Mouse (Mus musculus) lung, postnatal 25 days (tissue): Measurements from ENCODE around the gene Bicd1.
A peak's percentile ranks its signal among the peaks of the same experiment; 100 is the strongest.
"Not testable (repeated sequence)": the region's sequence is repeated elsewhere in the genome, so short reads cannot be mapped to it uniquely, and the experiment has no call there.

ENCODE experiments used
- DNase-seq: peaks from one replicate; pipeline ENCODE4 v3.0.0; 2022; ENCODE audit warnings: low spot score

Bicd1 gene

DNA sequence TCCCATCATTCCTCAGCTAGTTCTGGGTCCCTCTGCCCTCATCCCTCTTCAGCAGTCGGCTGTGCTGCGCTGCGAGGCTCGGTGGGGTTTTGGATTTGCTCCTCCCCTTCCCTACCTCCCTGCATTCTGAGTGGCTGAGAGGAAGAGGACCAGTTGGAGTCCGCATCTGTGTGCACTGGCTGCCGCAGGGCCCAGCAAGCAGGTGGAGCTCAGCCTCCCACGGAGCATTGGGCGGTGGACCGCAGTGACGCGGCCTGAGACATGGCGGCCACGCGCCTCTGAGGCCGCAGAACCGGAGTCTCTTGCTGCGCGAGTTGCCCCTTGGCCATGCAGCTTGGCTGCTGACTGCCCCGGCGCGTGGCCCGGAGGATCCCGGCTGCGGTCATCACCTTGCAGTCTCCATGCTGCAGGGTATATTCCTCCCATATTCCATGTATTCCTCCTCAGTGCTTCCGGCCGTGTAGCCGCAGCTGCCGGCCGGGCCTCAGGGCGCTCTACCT lies at the start of gene Bicd1:
Gene Bicd1 (plus strand): TSS at position 54 of the 500 bp plus-strand sequence.
- DNase-seq, result peak; percentile 56

DNA sequence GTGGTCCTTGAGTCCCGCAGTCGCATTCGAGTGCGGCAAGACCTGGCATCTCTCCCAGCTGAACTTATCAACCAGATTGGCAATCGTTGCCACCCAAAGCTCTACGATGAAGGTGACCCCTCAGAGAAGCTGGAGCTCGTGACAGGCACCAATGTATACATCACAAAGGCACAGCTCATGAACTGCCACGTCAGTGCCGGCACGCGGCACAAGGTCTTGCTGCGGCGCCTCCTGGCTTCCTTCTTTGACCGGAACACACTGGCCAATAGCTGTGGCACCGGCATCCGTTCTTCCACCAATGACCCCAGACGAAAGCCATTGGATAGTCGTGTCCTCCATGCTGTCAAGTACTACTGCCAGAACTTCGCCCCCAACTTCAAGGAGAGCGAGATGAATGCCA lies 46.2 kb upstream of the Bicd1 start:
- not testable (repeated sequence) for DNase-seq

DNA sequence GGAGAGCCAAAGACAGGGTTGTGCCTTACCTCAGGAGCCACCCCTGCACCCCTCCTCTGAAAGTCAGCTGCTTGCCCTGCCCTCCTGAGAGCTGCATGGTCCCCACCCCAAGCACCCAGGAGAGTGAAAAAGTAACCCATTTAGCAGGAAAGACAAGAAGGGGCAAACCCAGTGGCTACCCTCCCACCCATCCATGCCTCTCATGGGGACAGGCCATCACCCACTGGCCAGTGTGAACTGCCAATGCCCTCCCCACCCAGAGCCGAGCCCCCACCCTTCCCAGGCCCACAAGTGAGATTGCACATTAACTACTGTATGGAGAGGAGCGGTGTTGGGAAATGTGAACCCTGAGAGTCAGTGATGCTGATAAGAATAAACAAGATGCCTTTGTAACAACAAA lies 42.7 kb upstream of the Bicd1 start:
- not testable (repeated sequence) for DNase-seq

DNA sequence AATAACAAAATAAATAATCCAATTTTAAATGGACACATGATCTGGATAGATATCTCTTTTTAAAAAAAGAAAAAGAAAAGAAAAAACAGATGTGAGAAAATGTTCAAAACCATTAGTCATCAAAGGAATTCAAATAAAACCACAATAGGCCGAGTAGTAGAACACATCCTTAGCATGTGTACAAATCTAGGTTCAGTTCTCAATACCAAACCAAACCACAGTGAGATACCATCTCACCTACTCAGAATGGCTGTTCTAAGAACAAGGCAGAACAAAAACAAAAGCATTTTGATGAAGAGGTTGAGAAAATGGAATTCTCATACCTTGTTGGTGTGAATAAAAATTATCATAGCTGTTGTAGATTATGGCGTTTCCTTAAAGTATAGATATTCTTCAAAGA lies 42.3 kb upstream of the Bicd1 start:
- DNase-seq, result no peak

DNA sequence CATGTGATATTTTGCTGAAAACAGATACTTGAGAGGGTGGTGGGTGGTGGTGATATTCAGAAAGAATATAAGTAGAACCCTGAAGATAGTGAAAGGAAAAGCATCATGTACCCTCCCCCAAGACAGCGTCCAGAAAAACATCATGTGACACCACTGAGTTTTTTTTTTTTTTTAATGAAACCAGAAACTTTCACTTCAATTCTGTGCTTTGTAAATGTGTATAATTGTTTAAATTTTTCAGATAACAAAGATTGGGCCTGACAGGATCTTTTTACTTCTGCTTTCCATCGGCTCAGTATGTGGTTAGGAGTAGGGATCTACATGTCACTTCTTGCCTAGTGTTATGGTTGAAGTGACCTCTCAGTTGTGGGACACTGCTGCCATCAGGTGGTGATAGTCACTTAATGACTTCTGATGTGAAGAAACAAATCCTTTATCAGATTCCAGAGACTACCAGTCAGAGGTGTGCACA lies 33.7 kb upstream of the Bicd1 start:
- peak; percentile 89 for DNase-seq

DNA sequence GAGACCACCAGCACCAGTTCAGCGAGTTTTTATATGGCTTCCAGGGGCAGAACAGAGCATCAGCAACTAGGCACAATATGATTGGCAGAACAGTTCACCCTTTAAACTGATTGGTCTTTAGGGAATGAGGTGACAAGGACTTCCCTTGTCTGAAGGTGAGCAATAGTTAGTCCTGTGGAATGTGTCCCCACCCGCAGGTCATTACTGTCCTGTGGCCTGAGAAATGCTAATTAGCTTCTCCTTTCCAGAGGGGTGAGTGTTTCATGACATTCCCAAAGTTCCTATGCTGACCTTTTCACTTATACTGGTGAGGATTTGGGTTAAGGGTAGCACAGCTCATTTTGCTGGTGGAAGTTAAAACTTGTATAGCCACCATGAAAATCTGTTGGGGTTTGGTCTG lies 25.2 kb upstream of the Bicd1 start:
- no peak for DNase-seq

DNA sequence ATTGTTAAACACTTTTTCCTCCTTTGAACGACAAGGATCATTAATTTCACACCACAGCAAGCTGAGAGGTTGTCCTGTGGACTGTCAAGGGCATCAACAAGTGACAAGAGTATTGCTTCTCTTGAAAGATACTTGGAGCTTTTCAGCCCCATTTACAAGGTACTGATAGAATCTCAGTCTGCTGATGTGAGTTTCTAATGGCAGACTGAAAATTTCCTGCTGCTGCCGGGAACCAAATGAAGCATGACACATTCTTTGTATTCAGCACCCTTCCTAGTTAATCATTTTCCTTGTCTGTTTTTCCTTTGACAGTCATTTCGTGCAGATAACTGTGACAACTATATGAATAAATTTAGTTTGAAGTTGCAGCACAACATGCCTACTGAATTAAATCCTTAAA lies 22.3 kb upstream of the Bicd1 start:
- no peak for DNase-seq

DNA sequence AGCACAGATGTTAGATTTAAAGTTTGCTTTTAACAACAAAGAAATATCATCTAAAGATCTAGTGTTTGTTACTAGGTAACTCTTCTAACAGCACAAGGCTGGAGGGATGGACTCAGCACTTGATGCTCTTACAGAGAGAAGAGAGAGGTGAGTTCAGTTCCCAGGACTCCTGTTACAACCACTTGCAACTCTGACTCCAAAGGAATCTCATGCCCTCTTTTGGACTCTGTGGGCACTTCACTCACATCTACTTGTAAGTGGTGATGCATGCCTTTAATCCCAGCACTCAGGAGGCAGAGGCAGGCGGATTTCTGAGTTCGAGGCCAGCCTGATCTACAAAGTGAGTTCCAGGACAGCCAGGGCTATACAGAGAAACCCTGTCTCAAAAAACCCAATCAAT lies 19.1 kb upstream of the Bicd1 start:
- not testable (repeated sequence) for DNase-seq

DNA sequence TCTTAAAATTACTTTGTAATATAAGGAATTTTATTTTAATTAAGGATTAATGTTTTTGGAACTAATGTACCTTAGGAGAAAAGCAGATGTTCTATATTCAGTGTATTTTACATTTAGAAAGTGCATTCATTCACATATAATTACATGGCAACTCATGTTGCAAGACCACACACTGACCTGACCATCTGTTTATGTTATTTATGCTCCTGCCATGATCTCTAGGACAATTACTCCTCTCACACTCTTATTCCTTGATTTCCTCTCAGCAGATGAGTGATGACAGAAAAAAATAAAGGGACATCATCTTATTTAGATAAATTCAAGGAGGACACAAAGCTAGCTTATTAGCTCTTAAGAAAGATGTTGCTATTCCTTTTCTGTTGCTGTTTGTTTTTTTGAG lies 9.3 kb upstream of the Bicd1 start:
- DNase-seq, result no peak

DNA sequence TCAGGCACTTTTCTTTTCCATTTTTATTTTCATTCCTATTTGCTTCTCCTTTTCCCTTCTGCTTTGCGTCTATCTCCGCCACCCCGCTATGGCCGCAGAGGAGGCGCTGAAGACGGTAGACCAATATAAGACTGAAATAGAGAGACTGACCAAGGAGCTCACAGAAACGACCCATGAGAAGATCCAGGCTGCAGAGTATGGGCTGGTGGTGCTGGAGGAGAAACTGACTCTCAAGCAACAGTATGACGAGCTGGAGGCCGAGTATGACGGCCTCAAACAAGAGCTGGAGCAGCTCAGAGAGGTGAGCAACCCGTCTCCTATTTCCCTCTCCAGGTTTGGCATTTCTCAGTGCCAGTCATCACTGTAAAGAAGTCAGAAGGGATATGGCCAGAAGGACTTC lies 655 bp downstream of the Bicd1 start:
- DNase-seq, result no peak

DNA sequence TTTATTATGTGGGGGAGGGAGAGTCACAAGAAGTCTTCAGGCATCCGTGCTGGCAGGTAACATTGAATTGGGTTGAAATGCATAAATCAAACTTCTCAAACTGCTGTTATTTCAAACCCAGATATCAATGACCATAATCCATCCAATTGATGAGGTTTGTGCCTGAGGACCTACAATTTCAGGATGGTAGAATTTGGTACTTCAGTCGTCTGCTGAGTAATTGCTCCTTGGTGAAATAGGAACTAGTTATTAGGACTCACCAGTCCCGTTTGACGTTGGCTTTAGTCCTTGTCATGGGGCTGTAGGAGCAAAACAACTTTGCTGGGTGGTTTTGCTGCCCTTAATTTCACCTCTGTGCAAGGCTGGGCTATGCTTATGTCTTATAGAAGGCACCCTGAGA lies 1.2 kb downstream of the Bicd1 start:
- DNase-seq, result no peak

DNA sequence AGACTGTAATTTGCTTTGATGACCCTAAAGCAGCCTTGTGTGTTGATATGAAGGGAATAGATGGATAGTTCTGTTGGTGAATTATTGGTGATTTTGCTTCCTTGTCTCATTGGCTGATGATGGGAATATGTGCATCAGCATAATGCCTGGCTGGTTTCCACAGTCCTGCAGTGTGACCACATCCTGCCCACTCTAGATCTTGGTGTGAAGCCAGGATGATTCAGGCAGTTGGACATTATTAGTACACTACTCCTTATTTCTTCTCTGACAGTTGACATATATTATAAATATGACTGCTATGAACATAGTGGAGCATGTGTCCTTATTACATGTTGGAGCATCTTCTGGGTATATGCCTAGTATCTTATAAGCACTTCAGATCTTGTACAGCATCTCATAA lies 4.6 kb downstream of the Bicd1 start:
- DNase-seq, result no peak

DNA sequence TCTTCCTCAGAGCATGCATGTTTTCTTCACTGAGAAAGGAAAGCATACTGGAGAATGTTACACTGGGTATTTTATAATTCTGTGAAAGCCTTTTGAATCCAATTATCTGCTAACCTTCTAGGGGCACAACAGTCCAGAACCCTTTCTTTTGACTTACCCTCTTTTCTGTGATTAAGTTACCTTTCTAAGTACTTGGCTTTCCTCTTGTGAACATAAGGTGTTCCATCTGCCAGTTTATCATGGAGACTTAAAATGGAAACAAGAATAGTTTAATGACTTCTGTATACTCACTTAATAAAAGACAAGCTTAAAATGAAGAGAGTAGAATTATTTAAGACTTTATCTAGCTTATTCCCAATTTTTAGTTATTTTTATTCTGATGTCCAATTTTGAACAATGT lies 16.1 kb downstream of the Bicd1 start:
- DNase-seq, result no peak

DNA sequence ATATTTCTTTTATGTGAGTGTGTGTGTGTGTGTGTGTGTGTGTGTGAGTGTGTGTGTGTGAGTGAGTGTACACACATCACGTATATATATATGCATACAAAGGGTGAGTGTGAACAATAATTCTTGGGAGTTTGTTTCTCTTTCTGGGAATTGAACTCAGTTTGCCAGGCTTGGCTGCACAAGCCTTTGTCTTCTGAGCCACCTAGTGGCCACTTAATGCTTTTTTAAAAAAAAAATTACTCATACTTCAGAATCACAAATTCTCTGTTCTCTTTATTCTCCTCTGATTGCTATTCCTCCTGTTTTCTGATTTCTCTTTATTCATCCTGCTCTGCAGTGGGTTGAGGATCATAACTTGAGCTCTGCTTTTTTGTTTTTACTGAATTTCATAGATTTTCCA lies 30.5 kb downstream of the Bicd1 start:
- DNase-seq, result no peak

DNA sequence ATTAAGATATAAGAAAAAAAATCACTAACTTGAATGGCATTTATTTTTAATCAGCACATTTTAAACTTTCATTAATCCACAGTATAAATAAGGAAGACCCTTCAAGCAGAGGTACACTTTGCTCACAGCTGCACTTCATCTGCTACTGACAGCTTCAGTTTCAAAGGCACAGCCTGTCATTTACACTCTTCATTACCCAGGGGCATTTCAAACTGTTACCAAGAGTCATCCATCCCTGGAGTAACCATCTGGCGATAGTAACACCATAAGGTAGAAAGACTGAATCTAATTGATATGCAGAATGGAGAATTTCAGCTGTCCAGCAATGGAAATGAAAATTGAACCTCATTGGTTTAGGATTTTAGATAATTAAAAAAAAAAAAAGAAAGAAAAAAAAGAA lies 34.2 kb downstream of the Bicd1 start:
- no peak for DNase-seq

DNA sequence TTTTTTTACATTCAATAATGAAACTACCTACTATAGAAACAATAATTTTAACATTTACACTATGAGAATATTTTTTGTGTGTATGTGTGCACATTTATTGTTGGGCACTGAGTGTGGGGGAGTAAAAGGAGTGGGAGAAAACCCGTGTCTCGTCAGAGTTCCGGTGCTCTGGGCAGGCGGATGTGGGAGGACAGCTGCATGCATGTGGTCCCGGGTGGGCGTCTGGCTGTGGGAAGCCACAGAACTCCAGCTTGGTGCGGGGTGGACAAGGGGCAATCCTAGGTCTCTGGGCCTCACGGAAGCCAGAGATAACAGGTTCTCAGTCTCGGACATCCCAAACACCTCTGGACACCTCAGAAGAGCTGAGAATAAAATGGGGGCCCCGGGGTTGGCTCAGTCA lies 37.2 kb downstream of the Bicd1 start:
- no peak for DNase-seq

DNA sequence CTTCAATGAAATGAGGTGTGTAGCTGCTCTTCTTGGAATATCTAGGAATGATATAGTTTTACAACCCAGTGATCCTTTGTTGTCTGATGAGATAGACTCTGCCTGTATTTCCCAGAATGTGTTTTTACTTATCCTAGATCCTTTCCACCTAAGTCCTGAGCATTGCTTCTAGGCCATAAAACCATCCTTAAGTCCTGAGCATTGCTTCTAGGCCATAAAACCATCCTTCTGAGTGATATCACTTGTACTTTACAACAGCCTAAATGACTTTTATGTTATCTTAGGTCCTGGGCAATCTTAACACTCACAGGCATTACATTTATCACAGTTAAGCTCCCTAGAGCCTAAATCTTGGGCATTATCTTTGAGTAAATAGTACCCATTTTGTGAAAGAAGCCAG lies 48.6 kb downstream of the Bicd1 start:
- DNase-seq, result no peak

DNA sequence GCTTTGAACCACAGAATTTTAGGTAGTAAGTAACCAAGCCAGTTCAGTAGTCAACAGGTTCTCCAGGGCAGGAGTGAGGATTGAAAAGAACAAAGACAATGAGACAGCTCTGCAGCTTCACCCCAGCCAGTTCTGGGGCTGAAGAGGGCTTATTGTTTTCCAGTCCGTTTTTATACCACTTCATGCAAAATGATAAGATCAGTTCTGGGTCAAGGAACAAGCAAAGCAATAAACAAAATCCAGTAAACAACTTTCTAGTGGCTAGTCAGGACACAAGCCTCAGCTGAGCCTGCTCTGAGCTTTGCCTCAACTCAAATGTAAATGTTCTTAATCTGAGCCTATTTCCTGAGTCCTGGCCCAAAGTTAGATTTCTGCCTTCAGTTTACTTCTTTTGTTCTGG lies 52.3 kb downstream of the Bicd1 start:
- no peak for DNase-seq

DNA sequence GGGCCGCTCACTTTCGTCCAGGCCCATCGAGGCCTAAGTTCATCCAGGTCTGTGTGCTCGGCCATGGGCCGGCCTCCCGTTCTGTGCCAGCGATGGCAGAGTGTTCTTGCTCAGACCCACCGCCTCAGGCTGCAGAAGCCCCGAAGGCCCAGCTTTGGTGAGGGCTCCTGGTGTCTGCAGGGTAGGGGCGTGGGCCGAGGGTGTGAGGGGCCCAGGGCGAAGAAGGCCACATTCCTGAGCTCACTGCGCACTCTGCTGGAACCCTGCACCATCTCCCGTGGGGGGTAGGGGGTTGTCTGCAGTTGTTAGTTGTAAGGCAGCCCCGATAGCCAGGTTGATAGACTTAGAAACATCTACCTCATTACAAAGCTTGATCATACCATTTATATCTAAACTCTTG lies 62.8 kb downstream of the Bicd1 start:
- no peak for DNase-seq

DNA sequence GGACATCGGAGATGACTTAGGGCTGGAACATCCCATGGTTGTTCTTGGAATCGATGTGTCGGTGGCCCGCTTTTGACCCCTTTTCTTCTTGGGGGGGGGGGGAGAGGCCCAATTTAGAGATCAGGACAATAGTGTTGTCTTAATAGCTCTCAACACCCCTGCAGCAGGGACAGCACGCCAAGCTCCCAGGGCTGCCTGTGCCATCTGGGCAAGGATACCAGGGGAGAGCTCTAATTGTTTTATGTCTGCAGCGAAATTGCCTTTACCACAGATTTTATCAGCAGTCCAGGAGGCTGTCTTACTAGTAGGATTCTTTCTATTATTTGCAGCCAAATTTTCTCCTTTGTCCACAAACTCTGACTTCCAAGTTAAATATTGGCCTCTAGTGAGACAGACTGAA lies 63.8 kb downstream of the Bicd1 start:
- DNase-seq, result not testable (repeated sequence)

DNA sequence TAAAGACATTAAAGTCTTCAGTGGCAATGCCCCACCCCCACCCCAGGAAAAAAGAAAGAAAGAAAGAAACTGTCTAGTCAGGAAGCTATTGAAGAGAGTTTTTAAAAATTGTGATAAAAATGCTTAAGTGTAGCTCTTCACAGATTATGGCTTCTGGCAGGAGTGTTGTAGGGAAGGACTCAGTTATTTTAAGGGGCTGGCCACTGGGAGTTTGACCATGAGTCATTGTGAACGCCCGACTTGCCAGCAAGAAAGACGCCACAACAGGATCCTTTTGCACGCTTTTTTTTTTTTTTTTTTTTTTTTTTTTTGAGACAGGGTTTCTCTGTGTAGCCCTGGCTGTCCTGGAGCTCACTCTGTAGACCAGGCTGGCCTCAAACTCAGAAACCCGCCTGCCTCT lies 73.2 kb downstream of the Bicd1 start:
- DNase-seq, result not testable (repeated sequence)

DNA sequence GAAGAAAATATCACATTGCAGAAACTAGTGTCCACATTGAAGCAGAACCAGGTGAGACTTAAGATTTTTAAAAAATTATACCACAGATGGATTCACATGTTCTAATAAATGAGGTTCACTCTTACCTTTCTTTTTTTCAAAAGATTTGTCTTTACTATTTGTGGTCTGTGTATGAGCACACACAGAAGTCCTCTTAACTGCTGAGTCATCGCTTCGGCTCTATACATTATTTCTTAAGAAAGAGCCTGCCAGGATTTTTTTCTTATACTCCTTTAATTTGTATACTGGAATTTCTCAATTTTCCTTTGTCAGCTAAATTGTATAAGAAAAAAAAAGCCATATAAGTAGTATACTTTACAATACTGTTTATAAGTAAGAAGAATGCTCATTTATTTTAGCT lies 86.0 kb downstream of the Bicd1 start:
- DNase-seq, result no peak

DNA sequence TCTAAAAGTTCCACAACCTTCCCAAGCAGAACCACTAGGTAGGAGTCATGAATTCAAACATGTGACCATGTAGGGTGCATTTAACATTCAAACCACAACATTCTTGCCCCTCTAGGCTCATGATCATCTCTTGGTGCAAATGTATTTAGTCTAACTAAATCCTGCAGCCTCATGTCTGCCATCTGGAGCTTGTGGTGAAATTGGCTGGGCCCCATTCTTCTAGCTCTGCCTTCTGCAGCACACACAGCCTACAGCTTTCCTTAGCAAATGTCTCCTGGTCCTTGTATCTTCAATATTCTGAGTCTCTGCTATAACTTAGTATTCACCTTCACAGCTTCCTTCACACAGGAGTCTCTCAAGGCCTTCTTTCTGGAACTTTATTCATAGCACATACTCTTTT lies 87.2 kb downstream of the Bicd1 start:
- DNase-seq, result no peak

DNA sequence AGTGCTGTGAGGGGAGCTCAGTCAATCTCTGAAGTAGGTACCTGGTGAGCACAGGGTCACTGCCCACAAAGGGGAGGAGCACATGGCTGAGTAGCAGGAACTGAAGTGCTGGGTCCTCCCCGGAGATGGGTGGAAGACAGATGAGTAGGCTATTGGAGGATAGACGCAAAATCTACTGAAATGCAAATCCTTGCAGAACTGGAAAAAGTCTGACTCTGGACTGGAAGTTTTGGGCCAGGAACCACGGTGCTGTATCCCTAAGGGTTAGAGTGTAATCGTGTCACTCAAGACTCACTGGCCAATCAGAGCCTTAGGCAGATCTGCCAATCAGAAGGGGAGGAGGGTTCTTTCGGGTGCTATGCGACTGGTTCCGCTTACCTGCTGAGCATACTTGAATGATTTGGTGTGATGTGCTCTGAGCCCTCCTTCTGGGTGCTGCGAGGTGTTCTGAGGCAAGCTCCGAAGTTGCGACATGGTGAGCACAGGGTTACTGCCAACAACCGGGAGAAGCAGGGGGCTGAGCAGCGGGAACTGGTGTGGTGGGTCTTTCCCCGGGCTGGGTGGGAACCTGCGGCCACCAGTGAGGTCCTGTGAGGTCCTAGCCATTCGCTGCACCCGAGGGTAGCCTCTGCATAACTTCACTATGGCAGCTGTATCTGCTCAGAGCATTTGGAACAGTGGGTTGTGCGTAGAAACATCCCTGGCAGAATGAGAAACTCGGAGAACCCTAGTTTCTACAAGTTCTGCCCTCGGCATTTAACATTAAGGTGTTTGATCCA lies 157.2 kb downstream of the Bicd1 start:
- peak; percentile 69 for DNase-seq
